ENCODE assay signal across 9 mouse cellular contexts in the genomic region with DNA sequence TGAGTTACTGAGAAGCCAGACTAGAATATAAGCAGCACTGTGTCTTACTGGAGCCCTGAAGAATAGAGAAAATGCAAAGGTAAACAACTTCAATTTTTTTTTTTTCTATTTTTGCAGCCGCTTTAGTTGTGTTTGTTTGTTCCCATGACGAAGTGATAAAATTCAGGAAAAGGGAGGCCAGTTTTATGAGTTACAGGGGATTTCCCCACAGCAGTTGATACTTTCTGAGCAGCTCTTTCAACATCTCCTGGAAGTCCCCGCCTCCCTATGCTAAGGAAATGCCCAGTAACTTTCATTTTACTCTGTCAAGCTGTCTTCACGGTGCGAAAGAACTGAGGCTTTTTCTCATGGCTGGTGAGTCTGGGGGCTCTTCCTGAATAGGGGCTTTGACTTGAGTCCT. TPM values are rescaled to one million over a fixed set of nuclear protein-coding genes. Genes with fewer than 3 reads are reported as not detected.
DNase-seq lines count a peak whose midpoint lies in the region; ATAC-seq lines count a peak whose summit lies in the region.
"Had no signal": no experiment of that assay in that cellular context is flagged by ENCODE, and none has a peak within 500 bp of the region (broad histone marks: within the 10 kb centered on the region; RNA-seq: fewer than 3 reads in every experiment).

A gene (plus strand): TSS at position 268 of the 400 bp plus-strand sequence.

- intact Hi-C loops in left cerebral cortex, postnatal 10 days (cut with DNase I) = no loop called here

- no peak within 1 kb of the TSS for H3K4me3 ChIP-seq in hindbrain, embryonic 11.5 days (ENCODE audit: low read depth, low read length)

- H3K27ac ChIP-seq in hindbrain, embryonic 11.5 days (ENCODE audit: low read depth, low read length) = no peak within 1 kb of the TSS
- H3K27ac ChIP-seq: liver, embryonic 14.5 days had no signal

- no peak within 1 kb of the TSS for H3K4me2 ChIP-seq in hindbrain, embryonic 11.5 days (replicated peaks; ENCODE audit: low read depth, low read length)

- peak; percentile 6 for DNase-seq in kidney, adult 18-20 months
- DNase-seq in kidney, adult 11 months = no peak
- peak; percentile 68 for DNase-seq in heart, adult 8-10 months (ENCODE audit: low spot score)
- DNase-seq in kidney, postnatal 4 days = peak; percentile 6 to 22
- peak; percentile 50 to 71 for DNase-seq in natural killer cell, adult 2 months (ENCODE audit: low spot score in 2 of 2)
- no peak for DNase-seq in yolk sac, embryonic 10.5 days (ENCODE audit: low spot score)
- no peak for DNase-seq in hindbrain, embryonic 11.5 days (ENCODE audit: low spot score)
- DNase-seq in left cerebral cortex, postnatal 10 days (ENCODE audit: extremely low spot score in 1 of 2, low spot score in 2 of 2) = no peak

- H3K36me3 ChIP-seq in hindbrain, embryonic 11.5 days (ENCODE audit: control insufficient read depth, insufficient read depth, low read length) = no peaks in the 10 kb centered on the region

- no peaks in the 10 kb centered on the region for H3K9me3 ChIP-seq in hindbrain, embryonic 11.5 days (ENCODE audit: control insufficient read depth, low read length)

- 77% methylated on average over 5 of the region's 5 CpGs for WGBS in hindbrain, embryonic 11.5 days

- ATAC-seq in hindbrain, embryonic 11.5 days (ENCODE audit: low FRiP score) = no peak

- H3K4me1 ChIP-seq in hindbrain, embryonic 11.5 days (replicated peaks; ENCODE audit: control insufficient read depth, insufficient read depth, low read length) = no peaks in the 10 kb centered on the region

- H3K9ac ChIP-seq in hindbrain, embryonic 11.5 days (ENCODE audit: low read depth, low read length) = no peak within 1 kb of the TSS
- H3K9ac ChIP-seq: liver, embryonic 14.5 days had no signal

- H3K27me3 ChIP-seq in hindbrain, embryonic 11.5 days (ENCODE audit: control insufficient read depth, insufficient read depth, low read length) = no peaks in the 10 kb centered on the region

RNA-seq across cellular contexts. Expression of the gene that starts here (rescaled TPM):
- 1 to 10 TPM; 2.7 to 4.2 (median 3.6) TPM for total RNA-seq in heart, adult 8-10 months (2022)
- polyA plus RNA-seq in hindbrain, embryonic 11.5 days (2014; fragmentation: Nextera tagmentation; extraction: Ambion mirVana) = 0.20 and 0.33 TPM in 2 replicates
- under 1 TPM; 0.49 to 0.79 TPM for total RNA-seq in left cerebral cortex, postnatal 10 days (2021)

Comparison
In these comparisons a context has a peak if more than half of its experiments do, and no peak if none do; other contexts are left out.
1. DNase-seq: peak in kidney, adult 18-20 months (single experiment), heart, adult 8-10 months (single experiment), kidney, postnatal 4 days (2 of 2) and natural killer cell, adult 2 months (2 of 2); none in kidney, adult 11 months (single experiment), yolk sac, embryonic 10.5 days (single experiment), hindbrain, embryonic 11.5 days (single experiment) and left cerebral cortex, postnatal 10 days (0 of 2).